Mouse (Mus musculus) lung, adult 2 months (tissue): Measurements from ENCODE around the gene Bhlhe40.

ENCODE experiments used
- CTCF ChIP-seq: fragments of 200-500 bp; IDR thresholded peaks from 2 replicates; pipeline ENCODE4 v1.5.1; 2011; ENCODE audit warnings: mild to moderate bottlenecking, low read length, control low read depth; ENCODE audit not compliant: insufficient read depth
- POLR2A ChIP-seq: fragments of 200-500 bp; IDR thresholded peaks from 2 replicates; pipeline ENCODE4 v1.6.1; 2011; ENCODE audit warnings: low read depth, mild to moderate bottlenecking, control low read depth, low read length, borderline replicate concordance; ENCODE audit errors: extremely low read depth

- TF ChIP-seq CTCF (peak; percentile 86), POLR2A (peak; percentile 23; the same call in 1 of the 2 replicates)
These were observed 983 bp downstream of the Bhlhe40 start for GRCm38 (mm10) chr6:108661412-108661811.
